Mouse (Mus musculus) liver, embryonic 15.5 days (tissue): ENCODE measurements around the gene Nckap5l. TPM values are rescaled to one million over a fixed set of nuclear protein-coding genes. Genes with fewer than 3 reads are reported as not detected.

Source experiments
- ATAC-seq: fragments of 200-750 bp; cut with Nextera tagmentation; 2 replicates; pipeline ENCODE4 v1.8.0; 2017; ENCODE audit warnings: moderate number of reproducible peaks, mild to moderate bottlenecking, moderate library complexity; ENCODE audit not compliant: insufficient read depth
- H3K27ac ChIP-seq: fragments of 300-500 bp; sonication (generic); replicated peaks from 2 replicates; pipeline ENCODE4 v1.5.1; 2015; ENCODE audit warnings: mild to moderate bottlenecking, inconsistent platforms
- H3K27me3 ChIP-seq: fragments of 300-500 bp; sonication (generic); 2 replicates; pipeline ENCODE4 v1.6.1; 2015; ENCODE audit warnings: mild to moderate bottlenecking, inconsistent platforms
- H3K36me3 ChIP-seq: fragments of 300-500 bp; sonication (generic); replicated peaks from 2 replicates; pipeline ENCODE4 v1.6.1; 2015; ENCODE audit warnings: moderate library complexity, mild to moderate bottlenecking, inconsistent platforms
- H3K4me1 ChIP-seq: fragments of 300-500 bp; sonication (generic); replicated peaks from 2 replicates; pipeline ENCODE4 v1.6.1; 2015; ENCODE audit warnings: inconsistent platforms
- H3K4me2 ChIP-seq: fragments of 300-500 bp; sonication (generic); 2 replicates; pipeline ENCODE4 v1.6.1; 2015; ENCODE audit warnings: moderate library complexity, mild to moderate bottlenecking, inconsistent platforms
- H3K4me3 ChIP-seq: fragments of 300-500 bp; sonication (generic); replicated peaks from 2 replicates; pipeline ENCODE4 v1.5.1; 2015; ENCODE audit warnings: mild to moderate bottlenecking, inconsistent platforms
- H3K9ac ChIP-seq: fragments of 300-500 bp; sonication (generic); 2 replicates; pipeline ENCODE4 v1.6.1; 2015; ENCODE audit warnings: moderate library complexity, mild to moderate bottlenecking, inconsistent platforms
- H3K9me3 ChIP-seq: fragments of 300-500 bp; sonication (generic); replicated peaks from 2 replicates; pipeline ENCODE4 v1.6.1; 2016; ENCODE audit warnings: inconsistent platforms
- WGBS: fragments of 180-500 bp; shearing (Covaris S2); methylation state at CpG from one replicate; pipeline ENCODE4 v1.1.7; 2015; ENCODE audit warnings: mixed read lengths; ENCODE audit not compliant: insufficient replicate concordance; 5-methylcytosine and 5-hydroxymethylcytosine counted together
- polyA plus RNA-seq: library from polyadenylated mRNA; unstranded; fragments of >200 nt; fragmentation: Nextera tagmentation; extraction: Ambion mirVana; gene quantifications from 2 replicates; pipeline ENCODE4 v1.2.1, GENCODE M21; 2015

Gene Nckap5l
- polyA plus RNA-seq, 1 experiment from 2014 or later: 0.92 TPM

- Histone ChIP-seq H3K36me3 (no peaks in the 10 kb centered on the region), H3K4me3 (no peak overlapping the region), H3K27me3 (peaks cover 22% of the 10 kb centered on the region), H3K4me1 (peaks cover 1% of the 10 kb centered on the region; the same call in 1 of the 2 replicates), H3K4me2 (no peak overlapping the region), H3K9ac (no peak overlapping the region), H3K27ac (no peak overlapping the region), H3K9me3 (no peaks in the 10 kb centered on the region)
- no peak for ATAC-seq
- WGBS: 61% methylated on average over 3 of the region's 3 CpGs
These were observed 82.0 kb downstream of the Nckap5l start for GRCm38 (mm10) chr15:99375581-99375980.

GRCm38 (mm10) chr15:99375036-99375435, 82.5 kb downstream of the Nckap5l start:
- H3K4me3 ChIP-seq: no peak overlapping the region
- H3K4me2 ChIP-seq: no peak overlapping the region
- H3K9ac ChIP-seq: no peak overlapping the region
- H3K36me3 ChIP-seq: no peaks in the 10 kb centered on the region
- no peaks in the 10 kb centered on the region for H3K9me3 ChIP-seq
- H3K27me3 ChIP-seq: peaks cover 27% of the 10 kb centered on the region
- H3K4me1 ChIP-seq: peaks cover 7% of the 10 kb centered on the region
- 79% methylated on average over 5 of the region's 5 CpGs for WGBS
- no peak for ATAC-seq
- no peak overlapping the region for H3K27ac ChIP-seq

- 64% methylated on average over 9 of the region's 9 CpGs for WGBS
These were observed 84.8 kb downstream of the Nckap5l start for GRCm38 (mm10) chr15:99372761-99373160.

More at GRCm38 (mm10) chr15:99372761-99373160, 84.8 kb downstream of the Nckap5l start:
- no peak overlapping the region for H3K27ac ChIP-seq
- H3K9me3 ChIP-seq: no peaks in the 10 kb centered on the region
- no peak overlapping the region for H3K9ac ChIP-seq
- peaks cover 25% of the 10 kb centered on the region for H3K4me1 ChIP-seq
- no peaks in the 10 kb centered on the region for H3K36me3 ChIP-seq
- H3K4me2 ChIP-seq: no peak overlapping the region
- H3K4me3 ChIP-seq: no peak overlapping the region
- H3K27me3 ChIP-seq: peaks cover 47% of the 10 kb centered on the region
- ATAC-seq: no peak

Other genes starting within 250 kb of the Nckap5l start
- 0.12 and 0.30 TPM in 2 replicates for gene Kcnh3, start 232.9 kb downstream of the Nckap5l start, polyA plus RNA-seq
- gene Mcrs1, start 205.8 kb downstream of the Nckap5l start, polyA plus RNA-seq: 42.8 and 46.2 TPM in 2 replicates
- 6.6 and 8.8 TPM in 2 replicates for gene Prpf40b, start 162.7 kb downstream of the Nckap5l start, polyA plus RNA-seq
- gene Fam186b, start 161.9 kb downstream of the Nckap5l start, polyA plus RNA-seq: not detected in 2 replicates
- 3.5 and 3.8 TPM in 2 replicates for gene Fmnl3, start 87.3 kb downstream of the Nckap5l start, polyA plus RNA-seq
- 278 and 304 TPM in 2 replicates for gene Tmbim6, start 64.9 kb downstream of the Nckap5l start, polyA plus RNA-seq
- gene Bcdin3d, start 17.0 kb upstream of the Nckap5l start, polyA plus RNA-seq: 5.2 and 5.3 TPM in 2 replicates
- gene Faim2, start 70.4 kb upstream of the Nckap5l start, polyA plus RNA-seq: 0.05 and 0.13 TPM in 2 replicates
- gene Aqp2, start 121.3 kb upstream of the Nckap5l start, polyA plus RNA-seq: not detected in 2 replicates
- gene Aqp5, start 133.0 kb upstream of the Nckap5l start, polyA plus RNA-seq: 0.06 TPM in 1 of 2 replicates, not detected in the other
- not detected in 2 replicates for gene Aqp6, start 143.7 kb upstream of the Nckap5l start, polyA plus RNA-seq
- gene Racgap1, start 193.9 kb upstream of the Nckap5l start, polyA plus RNA-seq: 66.2 and 66.3 TPM in 2 replicates
- gene Asic1, start 212.6 kb upstream of the Nckap5l start, polyA plus RNA-seq: 0.28 and 0.45 TPM in 2 replicates
- gene Smarcd1, start 244.4 kb upstream of the Nckap5l start, polyA plus RNA-seq: 5.3 and 5.7 TPM in 2 replicates
- not detected in 2 replicates for gene Gm17349, start 247.7 kb upstream of the Nckap5l start, polyA plus RNA-seq